Mouse (Mus musculus) MEL (cell line): ENCODE measurements around the gene Shb.

Experiments
- CTCF ChIP-seq, 3 experiments: IDR thresholded peaks in 2 of 3; conservative IDR thresholded peaks in 1 of 3; 2 replicates each; pipeline ENCODE4 v1.5.1; 2011 to 2012; ENCODE audit warnings: low read length in 3 of 3, low read depth in 2 of 3, mild to moderate bottlenecking in 2 of 3, improper control_type of control experiment in 1 of 3, inconsistent platforms in 1 of 3, mixed read lengths in 1 of 3, moderate library complexity in 1 of 3; ENCODE audit not compliant: control insufficient read depth in 1 of 3, insufficient read depth in 1 of 3, poor library complexity in 1 of 3, severe bottlenecking in 1 of 3
- POLR2AphosphoS2 ChIP-seq: IDR thresholded peaks from 2 replicates; pipeline ENCODE4 v1.6.1; 2011; ENCODE audit warnings: low read length, improper control_type of control experiment
- RCOR1 ChIP-seq: IDR thresholded peaks from 2 replicates; pipeline ENCODE4 v1.6.1; 2012; ENCODE audit warnings: low read depth, mild to moderate bottlenecking, inconsistent platforms, low read length, improper control_type of control experiment

DNA sequence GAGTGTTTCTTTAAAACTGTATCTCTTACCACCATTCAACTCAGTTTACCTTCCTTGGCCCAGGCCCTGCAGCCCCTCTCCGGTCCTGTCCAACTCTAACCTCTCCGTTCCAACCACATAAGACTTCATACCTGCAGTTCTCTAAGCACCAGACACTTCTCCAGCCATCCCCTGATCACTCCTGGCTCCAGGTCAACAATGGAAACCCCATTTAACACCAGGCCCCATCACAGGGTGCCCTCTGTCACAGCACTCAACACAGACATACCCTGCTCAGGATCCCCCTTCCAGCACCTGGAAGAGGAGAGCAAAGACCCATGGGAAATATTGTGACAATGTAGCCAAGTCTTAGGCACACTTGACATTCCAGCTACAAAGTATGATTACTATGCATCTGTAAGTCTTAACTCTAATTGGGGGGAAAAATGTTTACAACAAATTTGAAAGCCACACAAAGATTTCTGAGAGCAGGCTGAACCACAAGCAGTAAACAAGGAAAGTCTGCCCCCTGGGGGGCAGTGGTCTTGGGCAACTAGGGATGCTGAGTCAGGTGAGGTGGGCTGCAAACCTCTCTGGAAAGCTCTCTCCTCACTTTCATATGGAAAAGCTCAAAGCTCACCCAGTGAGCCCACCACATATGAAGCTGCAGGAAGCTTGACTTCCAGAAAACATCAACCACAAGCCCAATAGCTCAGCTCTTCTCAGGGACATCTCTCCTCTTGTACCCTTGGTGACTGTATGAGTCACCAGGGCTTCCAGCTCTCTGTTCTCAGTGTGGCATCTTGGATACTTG, 4.5 kb downstream of the Shb start:
- TF ChIP-seq POLR2AphosphoS2, result no peak
- TF ChIP-seq CTCF (IDR thresholded peaks at IDR 0.05 in 2 of 3, conservative IDR thresholded peaks at IDR 0.05 in 1 of 3; ENCODE audit: control insufficient read depth in 1 of 3, insufficient read depth in 1 of 3, low read depth in 2 of 3, low read length in 3 of 3, poor library complexity in 1 of 3, severe bottlenecking in 1 of 3), result peak in 2 of 3 experiments; percentile 19 to 22; a peak in 3 of 6 replicates
- TF ChIP-seq RCOR1, result no peak
